Mouse (Mus musculus): ENCODE results near the gene Scin.

- TF ChIP-seq CTCF (IDR thresholded peaks at IDR 0.05; ENCODE audit: extremely low read depth, insufficient read length, insufficient replicate concordance, low read depth, low read length), result no peak
- no peak for TF ChIP-seq POLR2A (IDR thresholded peaks at IDR 0.05; ENCODE audit: low read depth, low read length)
Observed at GRCm38 (mm10) chr12:40114020-40114419, 20.0 kb downstream of the Scin start.
